Mouse (Mus musculus): ENCODE results near the gene Chst8. TPM values are rescaled to one million over a fixed set of nuclear protein-coding genes. Genes with fewer than 3 reads are reported as not detected.

The Chst8 gene
- polyA plus RNA-seq, 1 experiment = 3.0 TPM

DNA sequence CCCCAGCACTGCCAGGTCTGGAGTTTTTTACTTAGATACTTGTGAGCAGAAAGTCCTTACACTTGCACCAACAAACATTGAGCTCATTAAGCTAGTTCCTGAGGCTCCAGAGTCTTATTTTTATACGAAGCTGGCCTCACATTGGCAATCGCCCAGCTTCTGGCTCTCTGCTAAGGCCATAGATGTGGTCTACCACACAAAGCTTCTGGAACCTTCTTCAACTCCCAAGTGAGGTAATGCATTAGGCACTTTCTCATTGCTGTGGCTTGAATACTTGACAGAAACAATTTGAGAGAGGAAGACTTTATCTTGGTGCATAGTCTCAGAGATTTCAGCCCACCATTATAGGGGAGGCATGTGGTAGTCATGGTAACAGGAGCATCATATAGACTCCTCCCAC, 132.6 kb downstream of the Chst8 start:
- 46% methylated on average over 2 of the region's 2 CpGs for WGBS
- no peak for DNase-seq (ENCODE audit: low read depth, low spot score)

DNA sequence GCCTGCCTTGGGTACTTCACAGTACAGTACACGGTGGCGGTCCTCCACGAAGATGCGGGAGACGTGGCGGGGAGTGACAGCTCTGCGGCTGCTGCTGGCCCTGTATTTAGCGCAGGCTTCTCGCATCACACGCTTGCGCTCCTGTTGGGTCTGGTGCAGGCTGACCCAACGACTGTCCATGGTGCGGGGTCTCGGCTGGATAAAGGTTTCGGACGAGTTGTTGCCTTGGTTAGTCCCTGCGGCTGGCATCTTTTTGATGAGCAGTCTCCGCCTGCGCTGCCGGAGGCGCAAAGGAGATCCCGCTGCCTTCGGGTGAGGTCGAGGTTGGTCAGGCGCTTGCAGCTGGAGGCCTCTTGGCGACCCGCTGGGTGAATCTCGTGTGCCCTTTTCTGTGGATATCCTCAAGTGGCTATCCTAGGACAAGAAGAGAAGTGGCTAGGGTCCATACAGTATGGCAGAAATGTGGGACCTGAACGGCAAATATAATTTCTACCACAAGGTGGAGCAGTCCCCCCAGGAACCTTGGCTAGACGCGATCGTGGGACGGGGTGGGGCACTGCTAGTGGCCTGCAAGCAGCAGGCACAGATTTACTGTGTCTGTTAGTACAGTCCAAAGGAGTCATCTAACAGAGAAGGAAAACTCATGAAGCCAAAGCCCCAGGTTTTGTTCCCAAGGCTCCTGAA, 136.5 kb downstream of the Chst8 start:
- WGBS = 22% methylated on average over 33 of the region's 33 CpGs

DNA sequence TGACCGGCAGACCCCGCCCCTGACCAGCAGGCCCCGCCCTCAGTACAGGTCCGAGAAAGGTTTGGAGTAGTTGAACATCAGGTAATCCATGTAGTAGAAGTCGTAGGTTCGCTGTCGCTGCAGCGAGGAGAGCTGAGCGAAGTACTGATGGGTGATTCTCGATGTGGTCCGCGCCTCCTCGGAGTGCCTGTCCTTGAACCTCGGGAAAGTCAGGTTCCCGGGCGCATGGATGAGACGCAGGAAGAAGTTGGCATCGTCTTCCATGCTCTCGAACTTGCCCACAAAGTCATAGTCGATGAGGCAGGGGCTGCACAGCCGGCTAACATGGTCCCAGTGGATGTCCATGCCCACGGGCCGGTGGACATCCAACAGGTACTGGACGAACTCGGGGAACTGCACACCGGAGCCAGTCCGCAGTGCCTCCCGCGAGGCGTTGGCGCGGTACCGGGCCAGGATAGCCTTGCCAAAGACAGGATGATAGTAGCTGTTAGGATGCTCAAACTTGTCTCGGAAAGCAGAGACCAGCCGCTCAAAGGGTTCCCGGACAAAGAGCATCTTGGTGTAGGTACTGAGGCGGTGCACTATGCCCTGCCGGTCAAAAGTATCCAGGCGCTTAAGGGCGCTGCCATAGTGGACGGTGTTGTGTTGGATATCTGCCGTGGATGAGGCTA, 137.3 kb downstream of the Chst8 start:
- no peak for DNase-seq (ENCODE audit: low read depth, low spot score)
- WGBS = 34% methylated on average over 42 of the region's 42 CpGs

More for the DNA sequence above, 136.5 kb downstream of the Chst8 start:
- peak; percentile 60 for DNase-seq (ENCODE audit: low read depth, low spot score)

DNA sequence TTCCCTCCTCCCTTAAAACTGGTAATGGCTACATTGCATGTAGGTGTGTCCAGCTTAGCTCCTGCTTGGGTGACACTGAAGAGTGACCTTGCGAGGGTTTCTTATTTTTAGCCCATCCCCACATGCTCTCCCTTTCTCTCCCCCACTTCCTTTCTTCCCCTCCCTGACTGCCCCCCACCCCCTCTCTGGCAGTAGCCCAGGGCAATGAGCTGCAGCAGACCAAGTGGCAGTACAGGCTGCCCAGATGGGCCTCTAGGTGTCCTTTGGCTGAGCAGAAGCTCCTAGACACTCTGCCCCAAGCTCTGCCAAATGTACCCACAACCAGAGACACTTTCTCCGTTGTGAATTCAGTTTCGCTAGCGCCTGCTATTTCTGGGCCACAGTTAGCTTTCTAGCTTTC, 139.6 kb downstream of the Chst8 start:
- DNase-seq (ENCODE audit: low read depth, low spot score) = no peak
- 80% methylated on average over 4 of the region's 4 CpGs for WGBS

DNA sequence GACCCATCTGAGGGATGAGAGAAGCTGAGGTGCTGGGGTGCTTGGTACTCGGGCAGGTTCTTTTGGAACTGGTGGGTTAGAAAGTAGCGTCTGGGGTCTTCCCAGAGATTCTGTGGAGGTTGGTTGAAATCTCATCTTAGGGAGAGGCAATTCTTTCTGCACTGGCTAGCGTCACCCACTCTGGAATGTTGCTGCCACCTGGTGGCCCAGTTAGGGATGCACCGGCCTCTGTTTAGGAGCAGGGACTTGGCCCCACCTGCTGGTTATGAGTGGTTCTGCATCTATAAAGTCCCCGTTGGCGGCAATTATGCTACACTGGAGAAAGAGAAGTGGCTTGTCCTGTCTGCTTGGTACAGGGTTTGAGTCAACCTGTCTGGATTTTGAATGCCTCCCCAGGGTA, 140.6 kb downstream of the Chst8 start:
- WGBS = 3% methylated on average over 6 of the region's 6 CpGs
- DNase-seq (ENCODE audit: low read depth, low spot score) = peak; percentile 69

DNA sequence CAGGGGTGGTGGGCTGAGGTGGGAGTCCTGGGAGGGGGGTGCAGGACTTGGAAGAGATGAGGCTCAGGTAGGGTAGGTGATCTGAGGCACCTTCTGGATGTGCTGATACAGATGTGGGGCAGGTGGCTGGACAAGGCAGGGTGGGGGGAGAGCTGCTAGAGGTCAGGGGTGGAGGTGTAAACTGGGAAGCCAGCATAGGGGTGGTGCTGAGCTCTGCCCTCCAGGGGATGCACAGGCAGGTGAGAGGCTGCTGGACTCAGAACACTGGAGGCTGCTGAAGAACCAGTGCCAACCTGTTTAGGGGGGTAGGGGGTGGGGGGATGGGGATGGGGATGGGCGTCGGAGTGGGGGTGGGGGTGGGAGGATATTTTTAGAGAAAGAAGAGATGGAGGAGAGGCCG, 141.7 kb downstream of the Chst8 start:
- DNase-seq (ENCODE audit: low read depth, low spot score) = no peak
- 94% methylated on average over 3 of the region's 3 CpGs for WGBS

DNA sequence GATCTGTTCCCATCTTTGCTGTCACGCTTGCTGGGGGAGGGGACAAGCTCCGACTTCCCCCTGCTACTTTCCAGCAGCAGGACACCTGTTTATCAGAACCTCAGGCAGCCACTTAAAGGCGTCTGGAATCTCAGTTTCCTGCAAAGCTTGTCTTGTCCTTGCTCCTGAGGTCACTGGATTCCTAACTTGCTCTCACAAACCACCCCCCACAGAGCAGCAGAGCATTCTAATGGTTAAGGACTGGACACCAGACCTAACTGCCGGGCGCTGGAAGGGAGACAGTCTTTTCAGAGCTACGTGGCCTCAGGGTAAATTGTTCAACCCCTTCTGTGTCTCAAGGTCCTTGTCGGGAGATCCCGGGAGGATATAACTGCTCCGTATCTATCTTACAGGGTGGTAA, 143.2 kb downstream of the Chst8 start:
- WGBS = 45% methylated on average over 9 of the region's 9 CpGs
- DNase-seq (ENCODE audit: low read depth, low spot score) = no peak

DNA sequence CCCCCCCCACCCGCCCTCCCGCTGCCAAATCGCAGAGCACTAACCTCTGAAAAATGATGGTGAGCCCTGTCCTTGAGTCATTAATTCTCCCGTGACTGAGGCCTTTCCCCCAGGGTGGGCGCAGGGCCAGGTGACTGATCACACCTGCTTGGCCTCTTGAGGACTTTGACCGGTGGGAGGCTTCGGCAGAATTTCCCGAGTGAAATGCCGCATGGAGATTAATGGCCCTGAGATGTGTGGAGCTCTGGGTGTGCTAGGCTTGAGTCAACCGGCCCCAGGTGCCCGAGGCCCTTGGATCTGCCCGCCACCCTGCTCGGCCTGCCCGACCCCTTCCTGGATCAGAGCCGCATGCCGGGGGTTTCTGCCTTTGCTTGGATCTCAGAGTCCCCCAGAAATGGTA, 144.6 kb downstream of the Chst8 start:
- WGBS = 41% methylated on average over 16 of the region's 16 CpGs
- DNase-seq (ENCODE audit: low read depth, low spot score) = no peak

DNA sequence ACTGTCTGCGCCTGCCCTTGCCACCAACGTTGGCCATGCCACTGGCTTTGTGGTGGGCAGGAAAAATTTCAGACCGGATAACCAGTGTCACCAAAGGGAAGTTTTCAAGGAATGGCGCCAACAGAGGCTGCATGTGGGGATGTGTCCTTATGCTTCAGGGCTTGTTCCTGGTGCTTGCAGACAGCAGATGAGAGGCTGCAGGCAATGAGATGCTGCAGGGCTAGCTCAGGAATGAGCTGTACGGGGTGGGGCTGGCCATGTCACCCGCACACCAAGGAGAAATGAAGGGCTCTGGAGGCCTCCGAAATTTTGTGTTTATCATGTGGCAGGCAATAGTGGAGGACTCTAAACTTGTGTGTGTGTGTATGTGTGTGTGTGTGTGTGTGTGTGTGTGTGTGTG, 149.4 kb downstream of the Chst8 start:
- no peak for DNase-seq (ENCODE audit: low read depth, low spot score)
- 56% methylated on average over 7 of the region's 7 CpGs for WGBS

DNA sequence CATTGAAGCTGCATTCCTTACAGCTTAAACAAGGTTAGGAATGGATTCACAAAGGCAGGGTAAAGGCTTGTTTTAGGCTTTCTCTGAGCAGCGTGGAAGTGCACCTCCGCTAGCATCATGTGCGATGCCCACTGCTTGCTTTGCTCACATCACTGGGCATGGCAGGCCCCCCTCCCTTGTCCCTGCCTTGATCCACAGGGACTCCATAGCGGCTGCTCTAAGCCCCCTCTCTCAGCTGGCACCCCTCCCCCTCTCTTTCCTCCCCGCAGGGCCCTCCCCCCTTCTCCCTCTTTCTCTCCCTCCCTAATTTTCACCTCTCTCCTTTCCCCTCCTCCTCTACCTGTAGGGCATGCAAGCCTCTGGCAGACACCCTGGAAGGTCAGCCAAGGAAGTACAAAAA, 150.3 kb downstream of the Chst8 start:
- 60% methylated on average over 5 of the region's 5 CpGs for WGBS
- DNase-seq (ENCODE audit: low read depth, low spot score) = no peak

DNA sequence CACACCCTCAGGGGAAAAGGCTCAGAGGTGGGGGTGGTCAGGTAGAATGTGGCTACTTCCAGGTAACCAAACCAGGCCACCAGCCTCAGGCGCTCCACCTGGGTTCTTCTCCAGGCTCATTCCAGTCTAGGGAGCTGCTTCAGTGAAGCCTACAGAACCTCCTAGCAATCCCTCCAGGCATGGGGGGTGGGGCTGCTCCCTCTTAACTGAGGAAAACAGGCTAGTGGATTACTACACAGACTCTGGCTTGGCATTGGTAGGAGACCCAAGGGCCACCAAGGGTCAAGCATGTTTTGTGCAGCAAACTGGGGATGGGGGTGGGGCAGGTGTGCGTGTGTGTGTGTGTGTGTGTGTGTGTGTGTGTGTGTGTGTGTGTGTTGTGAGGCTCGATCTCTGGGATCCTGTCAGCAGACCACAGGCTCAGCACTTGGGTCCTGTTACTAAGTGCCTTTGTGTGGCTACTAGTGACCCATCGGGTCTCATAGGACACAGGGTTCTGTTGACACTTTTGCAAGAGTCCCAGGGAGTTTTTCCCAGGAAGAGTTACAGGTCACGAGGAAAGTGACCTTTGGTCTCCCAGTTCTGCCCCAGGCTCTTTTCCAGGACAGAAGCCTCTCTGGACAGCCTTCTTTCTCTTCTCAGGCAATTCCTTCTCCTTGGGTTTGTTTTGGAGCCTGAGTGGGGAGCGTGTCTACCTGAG, 153.0 kb downstream of the Chst8 start:
- no peak for DNase-seq (ENCODE audit: low read depth, low spot score)
- WGBS = 58% methylated on average over 6 of the region's 6 CpGs

DNA sequence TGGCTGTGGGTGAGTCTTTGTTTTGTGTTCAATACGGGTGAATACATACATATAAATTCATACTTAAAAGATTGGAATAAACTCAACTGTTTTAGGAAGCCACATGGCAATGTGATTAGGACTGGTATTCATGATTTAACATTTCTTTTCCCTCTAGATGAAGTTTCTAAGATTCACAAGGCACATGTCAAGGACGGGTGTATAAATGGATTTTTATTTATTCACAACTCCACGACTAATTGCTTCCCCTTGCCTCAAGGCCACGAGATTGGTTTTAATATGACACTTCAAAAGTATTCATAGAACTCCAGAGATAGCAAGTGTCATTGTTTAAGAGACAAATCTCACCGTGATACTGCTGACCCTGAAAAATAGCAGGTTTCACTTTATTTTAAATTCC, 155.9 kb downstream of the Chst8 start, which contains the start of gene Kctd15:
Gene Kctd15 (minus strand): TSS at position 101 of the 400 bp plus-strand sequence.
- DNase-seq (ENCODE audit: low read depth, low spot score) = no peak
- WGBS = 77% methylated on average over 5 of the region's 5 CpGs

DNA sequence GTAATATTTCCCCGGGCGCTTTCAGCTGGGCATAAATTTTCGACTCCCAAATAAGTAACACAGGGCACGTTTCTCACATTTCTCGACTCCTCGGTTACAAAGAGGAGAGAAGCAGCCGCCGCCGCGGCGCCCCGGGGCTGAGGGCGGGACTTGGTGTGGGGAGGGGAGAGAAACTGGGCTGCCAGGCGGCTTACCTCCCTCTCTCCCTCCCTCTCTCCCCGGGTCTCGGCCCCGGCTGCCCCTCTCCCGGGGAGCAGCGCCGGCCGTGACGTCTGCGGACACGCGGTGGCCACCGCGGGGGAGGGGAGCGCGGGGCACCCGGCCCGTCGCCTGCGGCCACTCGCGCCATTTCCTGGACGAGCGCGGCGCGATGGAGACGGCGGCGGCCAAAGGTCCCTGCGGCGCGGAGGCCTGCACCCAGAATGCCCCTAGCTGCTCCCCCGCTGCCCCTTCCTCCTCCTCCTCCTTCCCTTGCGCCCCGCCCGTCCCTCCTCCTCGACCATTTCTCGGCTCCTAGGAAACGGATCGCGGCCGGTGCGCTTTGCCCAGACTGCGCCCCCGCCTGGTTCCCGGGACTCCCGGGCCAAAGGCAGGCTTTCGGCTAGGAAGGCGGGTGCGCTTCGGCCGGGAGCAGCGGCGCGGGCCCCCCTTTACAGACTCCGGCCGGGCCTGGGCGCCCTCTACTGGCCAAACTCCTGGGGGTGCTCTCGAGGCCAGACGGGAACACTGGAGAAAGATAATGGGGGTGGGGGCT, 157.2 kb downstream of the Chst8 start:
- WGBS = under 1% methylated on average over 72 of the region's 74 CpGs
- DNase-seq (ENCODE audit: low read depth, low spot score) = peak; percentile 59

DNA sequence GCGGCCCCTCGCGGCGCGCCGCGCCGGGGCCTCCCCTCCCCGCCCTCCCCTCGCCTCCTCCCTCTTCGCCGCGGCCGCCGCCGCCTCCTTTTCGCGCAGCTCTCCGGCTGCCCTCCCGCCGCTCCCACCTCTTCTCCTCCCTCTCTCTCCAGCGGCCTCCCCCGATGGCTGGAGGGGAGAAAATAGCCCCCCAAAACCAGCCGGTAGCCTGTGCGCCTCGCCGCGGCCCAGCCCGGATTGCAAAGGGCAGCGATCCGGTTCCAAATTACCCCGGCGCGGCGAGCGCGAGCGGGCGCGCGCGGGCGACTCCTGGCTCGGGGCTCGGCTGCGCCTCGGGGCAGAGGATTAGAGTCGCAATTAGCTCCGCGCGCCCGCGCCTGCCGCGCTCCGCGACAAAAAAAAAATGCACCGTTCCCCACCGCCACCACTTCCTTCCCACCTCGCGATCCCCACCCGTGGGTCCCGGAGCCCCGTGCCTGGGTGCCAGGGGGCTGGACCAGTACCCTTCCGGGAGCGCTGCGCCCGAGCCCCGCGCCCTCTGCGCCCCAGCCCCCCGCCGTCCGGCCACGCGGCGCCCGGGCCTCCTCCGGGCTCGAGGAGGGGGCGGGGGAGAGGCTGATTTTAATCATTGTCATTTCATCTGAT, 157.9 kb downstream of the Chst8 start:
- WGBS = 1% methylated on average over 60 of the region's 81 CpGs
- DNase-seq (ENCODE audit: low read depth, low spot score) = no peak

DNA sequence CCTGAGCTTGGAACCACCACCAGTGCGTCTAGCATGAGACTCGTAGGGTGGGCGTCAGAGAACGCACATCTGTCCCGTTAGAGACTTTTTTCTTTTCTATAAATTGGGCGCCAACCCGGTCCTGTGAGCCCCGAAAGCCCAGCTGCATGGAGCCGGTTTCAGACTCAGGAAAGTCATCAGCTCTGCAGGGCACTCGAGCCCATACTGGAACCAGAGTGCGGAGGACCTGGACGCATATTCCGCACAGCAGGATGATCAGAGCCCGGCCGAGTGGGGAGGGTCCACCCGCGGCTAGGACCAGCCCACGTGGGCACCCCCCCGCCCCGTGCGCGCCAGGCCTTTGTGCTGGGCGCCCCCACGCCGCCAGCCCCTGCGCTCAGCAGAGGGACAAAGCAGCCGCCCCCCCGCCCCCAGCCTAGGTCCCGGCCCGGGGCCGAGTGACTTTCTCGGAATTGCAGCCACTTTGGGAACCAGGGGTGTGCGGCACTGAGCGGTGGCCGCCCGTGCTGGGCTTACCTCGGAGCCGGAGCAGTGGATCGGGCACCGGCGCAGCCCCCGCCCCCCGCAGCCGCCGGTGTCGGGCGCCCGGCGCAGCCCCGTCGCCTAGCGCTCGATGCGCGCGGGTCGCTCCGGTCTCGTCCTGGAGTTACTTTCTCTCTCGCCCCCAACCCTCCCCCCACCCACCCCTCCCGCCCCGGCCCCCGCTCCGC, 158.6 kb downstream of the Chst8 start:
- WGBS = 1% methylated on average over 55 of the region's 64 CpGs
- DNase-seq (ENCODE audit: low read depth, low spot score) = no peak

DNA sequence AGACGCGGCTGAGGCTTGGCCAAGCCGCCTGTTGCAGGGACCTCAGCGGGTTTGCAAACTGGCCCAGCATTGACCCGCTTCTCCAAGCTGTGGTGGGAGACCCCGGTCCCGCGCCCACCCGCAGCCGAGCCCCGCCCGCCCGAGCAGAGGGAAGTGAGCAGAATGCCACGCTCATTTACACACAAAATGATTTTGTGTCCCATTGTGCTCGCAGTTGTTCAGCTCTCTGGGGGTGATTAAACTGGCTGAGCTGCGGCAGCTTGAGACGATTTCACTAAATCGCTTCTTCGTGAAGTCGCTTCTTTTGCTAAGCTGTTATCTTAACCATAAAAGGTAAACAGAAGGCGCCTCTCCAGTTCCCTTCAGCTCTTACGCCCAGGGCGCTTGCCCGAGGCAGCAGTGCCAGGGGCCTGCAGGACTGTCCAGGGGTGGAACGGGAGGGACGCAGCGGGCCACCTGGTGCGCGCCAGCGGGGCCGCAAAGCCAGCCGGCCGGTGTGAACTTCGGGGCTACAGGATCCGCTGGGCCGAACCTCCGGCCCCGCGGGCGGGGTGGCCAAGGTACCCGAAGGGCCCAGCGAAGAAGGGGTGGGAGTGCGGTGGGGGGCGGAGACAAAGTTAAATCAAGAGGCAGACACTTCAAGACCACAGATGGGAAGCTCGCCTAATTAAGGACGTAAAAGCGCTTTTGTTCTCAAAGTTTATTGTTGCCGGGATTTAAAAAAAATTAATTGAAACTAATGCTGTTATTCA, 159.6 kb downstream of the Chst8 start:
- 7% methylated on average over 48 of the region's 48 CpGs for WGBS
- DNase-seq (ENCODE audit: low read depth, low spot score) = no peak

DNA sequence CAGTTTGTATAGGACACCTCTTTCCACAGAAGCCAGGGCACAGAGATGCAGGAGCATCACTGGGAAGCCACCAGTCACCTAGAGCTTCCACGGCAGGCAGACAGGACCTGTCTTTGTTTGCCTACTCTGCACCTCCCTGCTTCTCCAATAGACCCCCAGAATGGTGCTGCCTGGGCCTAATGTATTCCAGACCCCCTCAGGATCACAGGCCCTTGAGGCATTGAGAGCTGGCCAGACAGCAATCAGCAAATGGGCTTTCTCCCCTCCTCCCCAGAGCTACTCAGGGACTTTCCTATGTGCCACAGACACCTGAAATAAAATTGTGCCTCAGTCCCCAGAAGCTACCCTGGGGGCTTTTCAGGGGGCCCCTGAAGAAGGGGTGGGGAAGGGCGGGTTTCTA, 161.1 kb downstream of the Chst8 start:
- no peak for DNase-seq (ENCODE audit: low read depth, low spot score)
- 64% methylated on average over 2 of the region's 2 CpGs for WGBS

DNA sequence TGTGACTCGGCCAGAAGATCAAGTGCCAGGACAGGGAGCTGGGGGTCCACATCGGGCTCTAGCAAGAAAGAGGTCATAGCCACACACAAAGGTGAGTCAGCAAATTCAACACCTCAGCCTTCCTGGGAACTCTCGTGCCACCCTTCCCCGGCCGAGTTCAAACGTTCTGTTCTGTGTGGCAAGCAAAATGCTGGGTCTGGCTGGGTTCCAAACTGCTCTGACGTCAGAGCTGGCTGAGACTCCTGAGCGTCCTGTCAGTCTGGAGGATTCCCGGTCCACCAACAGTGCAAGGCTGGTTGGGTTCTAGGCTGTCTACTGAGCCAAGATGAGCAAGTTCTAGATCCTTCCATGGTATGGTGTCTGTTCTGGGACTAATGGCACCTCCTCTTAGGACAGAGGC, 165.5 kb downstream of the Chst8 start:
- 22% methylated on average over 9 of the region's 9 CpGs for WGBS
- no peak for DNase-seq (ENCODE audit: low read depth, low spot score)
